Mouse (Mus musculus) frontal cortex, adult (tissue): ENCODE measurements at regions not wholly inside any gene's neighbourhood (a gene's known extent, or its start where the extent isn't known, plus 50 kb on each side); places are given as distances from the start of the nearest gene placed in this dataset.

Source experiments
- ATAC-seq: cut with Nextera tagmentation; 2 replicates; pipeline ENCODE4 v1.9.2; 2017; ENCODE audit warnings: mild to moderate bottlenecking, moderate library complexity, mixed read lengths; ENCODE audit not compliant: low TSS enrichment

GRCm38 (mm10) chr11:22692281-22692857 is 168.4 kb downstream of the B3gnt2 start:
- ATAC-seq, result no peak

DNA sequence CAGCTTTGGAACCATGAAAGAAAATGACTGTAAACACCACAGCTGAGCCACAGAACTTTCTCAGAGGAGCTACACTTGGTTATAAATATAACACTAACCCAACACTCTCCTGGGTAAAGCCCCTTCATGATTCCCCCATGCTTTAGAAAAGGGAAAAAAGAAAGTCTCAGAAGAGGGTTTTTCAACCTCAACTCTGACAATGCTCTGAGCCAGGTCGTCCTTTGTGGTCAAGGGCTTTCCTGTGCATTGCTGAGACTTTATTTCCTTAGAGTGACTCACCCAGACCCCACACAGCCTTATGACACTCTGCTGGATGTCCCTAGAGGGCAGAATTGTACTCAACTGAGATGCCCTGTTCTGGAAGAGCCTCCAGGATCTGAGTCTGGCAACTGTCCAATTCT is 167.8 kb downstream of the B3gnt2 start:
- no peak for ATAC-seq

DNA sequence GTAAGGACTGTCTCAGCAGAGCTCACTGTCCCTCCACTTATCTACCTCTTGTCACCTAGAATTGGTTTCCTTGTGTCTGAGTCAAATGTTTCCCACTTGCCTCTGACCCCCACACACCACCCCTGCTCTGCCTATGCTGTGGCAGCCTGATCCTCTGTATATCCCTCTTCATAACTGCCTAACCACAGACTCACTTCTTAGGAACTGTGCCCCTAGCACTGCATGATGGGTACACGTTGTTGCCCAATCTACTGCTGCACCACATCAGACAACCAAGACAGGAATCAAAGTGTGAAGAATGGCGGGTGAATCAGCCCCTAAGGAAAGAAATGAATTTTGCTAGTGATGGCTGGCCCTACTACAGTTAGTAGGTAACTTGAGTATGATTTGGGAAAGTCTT is 167.4 kb downstream of the B3gnt2 start:
- ATAC-seq, result no peak

- no peak for ATAC-seq
Measured at GRCm38 (mm10) chr11:22693984-22694383, 166.8 kb downstream of the B3gnt2 start.

- no peak for ATAC-seq
Measured at GRCm38 (mm10) chr11:22694829-22695228, 165.9 kb downstream of the B3gnt2 start.

- no peak for ATAC-seq
Measured at GRCm38 (mm10) chr11:22695237-22695636, 165.5 kb downstream of the B3gnt2 start.

- ATAC-seq, result peak; percentile 90
Measured at GRCm38 (mm10) chr11:22698057-22698941, 162.5 kb downstream of the B3gnt2 start.

- ATAC-seq, result no peak
Measured at GRCm38 (mm10) chr11:22706082-22706481, 154.7 kb downstream of the B3gnt2 start.
